Mouse (Mus musculus): Measurements from ENCODE around the gene Ric8b. TPM values are rescaled to one million over a fixed set of nuclear protein-coding genes. Genes with fewer than 3 reads are reported as not detected.

Gene Ric8b
- total and polyA plus RNA-seq, 3 experiments, result 20.5 to 42.1 (median 36.5) TPM

DNA sequence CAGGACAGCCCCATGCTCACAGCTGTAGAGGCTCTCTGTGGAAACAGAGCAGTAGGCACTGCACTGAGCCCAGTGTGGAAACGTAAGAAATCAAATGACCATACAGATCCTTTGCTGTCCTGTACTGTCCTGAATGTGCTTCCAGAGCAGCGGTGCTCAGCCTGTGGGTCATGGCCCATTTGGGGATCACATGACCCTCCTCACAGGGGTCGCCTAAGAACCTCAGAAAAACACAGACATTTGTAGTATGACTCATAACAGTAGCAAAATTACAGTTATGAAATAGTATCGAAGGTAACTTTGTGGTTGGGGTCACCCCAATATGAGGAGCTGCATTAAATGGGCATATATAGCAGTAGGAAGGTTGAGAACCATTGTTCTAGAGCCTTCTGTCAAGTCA, 11.0 kb downstream of the Ric8b start:
- WGBS, result 88% methylated on average over 4 of the region's 4 CpGs
- H3K27me3 ChIP-seq (ENCODE audit: control insufficient read depth, insufficient read depth, low read length), result no peaks in the 10 kb centered on the region
- intact Hi-C loops (cut with DNase I), result no loop called here

DNA sequence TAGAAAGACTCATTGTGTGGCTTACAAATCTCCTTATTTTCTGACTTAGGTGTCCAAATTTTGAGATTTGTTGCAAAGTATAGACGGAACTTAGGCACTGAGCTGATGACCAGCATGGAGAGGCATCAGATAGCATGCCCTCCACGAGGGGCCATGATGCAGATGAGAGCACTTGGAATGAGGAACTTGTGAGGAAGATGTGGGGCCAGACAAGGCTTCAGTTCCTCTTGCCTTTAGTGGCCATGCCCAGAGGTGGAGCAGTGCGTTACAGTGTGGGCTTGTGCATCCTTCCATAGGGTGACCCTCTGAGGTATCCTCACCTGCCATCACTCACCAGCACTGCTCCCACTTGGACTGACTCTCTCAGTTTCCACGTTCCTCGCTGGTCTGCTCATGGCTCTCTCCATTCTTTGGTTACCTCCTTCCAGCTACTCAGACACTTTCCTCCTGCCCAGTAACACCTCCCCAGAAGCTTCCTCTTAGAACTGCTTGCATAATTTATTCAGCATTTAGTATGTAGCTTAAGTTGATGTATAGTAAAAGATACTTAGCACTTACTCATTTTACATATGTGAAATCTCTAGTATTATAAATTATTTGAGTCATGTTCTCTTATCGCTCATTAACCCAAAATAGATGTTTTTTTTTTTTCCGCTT, 18.3 kb downstream of the Ric8b start:
- TF ChIP-seq EP300 (IDR thresholded peaks at IDR 0.05; ENCODE audit: insufficient read depth, low read depth, low read length) (no peak), CTCF (IDR thresholded peaks at IDR 0.05) (no peak), POLR2A (IDR thresholded peaks at IDR 0.05; ENCODE audit: insufficient read depth, low read depth, low read length) (no peak)
- Histone ChIP-seq H3K79me2 (replicated peaks; ENCODE audit: control insufficient read depth, insufficient read depth, low read length) (peaks cover 5% of the 10 kb centered on the region), H3K4me1 (ENCODE audit: control insufficient read depth, insufficient read depth, low read length) (peaks cover 11% of the 10 kb centered on the region), H3K27ac (peak overlapping the region; percentile 40), H3K27me3 (ENCODE audit: control insufficient read depth, insufficient read depth, low read length) (no peaks in the 10 kb centered on the region), H3K4me3 (no peak overlapping the region), H3K36me3 (ENCODE audit: control insufficient read depth, insufficient read depth, low read length) (peaks cover 19% of the 10 kb centered on the region), H3K9ac (ENCODE audit: low read depth, low read length) (no peak overlapping the region)
- intact Hi-C loops (cut with DNase I), result no loop called here
- 81% methylated on average over 7 of the region's 7 CpGs for WGBS
- peak in 1 of 2 experiments; percentile 24 for DNase-seq

More for the DNA sequence above, 11.0 kb downstream of the Ric8b start:
- no peak for DNase-seq
- no peak overlapping the region for H3K27ac ChIP-seq
- peaks cover 9% of the 10 kb centered on the region for H3K79me2 ChIP-seq (replicated peaks; ENCODE audit: control insufficient read depth, insufficient read depth, low read length)
- H3K36me3 ChIP-seq (ENCODE audit: control insufficient read depth, insufficient read depth, low read length), result peaks cover 10% of the 10 kb centered on the region
- peaks cover 9% of the 10 kb centered on the region for H3K4me1 ChIP-seq (ENCODE audit: control insufficient read depth, insufficient read depth, low read length)
- TF ChIP-seq EP300 (IDR thresholded peaks at IDR 0.05; ENCODE audit: insufficient read depth, low read depth, low read length) (no peak), POLR2A (IDR thresholded peaks at IDR 0.05; ENCODE audit: insufficient read depth, low read depth, low read length) (no peak), CTCF (IDR thresholded peaks at IDR 0.05) (no peak)
- H3K4me3 ChIP-seq, result no peak overlapping the region
- H3K9ac ChIP-seq (ENCODE audit: low read depth, low read length), result no peak overlapping the region

DNA sequence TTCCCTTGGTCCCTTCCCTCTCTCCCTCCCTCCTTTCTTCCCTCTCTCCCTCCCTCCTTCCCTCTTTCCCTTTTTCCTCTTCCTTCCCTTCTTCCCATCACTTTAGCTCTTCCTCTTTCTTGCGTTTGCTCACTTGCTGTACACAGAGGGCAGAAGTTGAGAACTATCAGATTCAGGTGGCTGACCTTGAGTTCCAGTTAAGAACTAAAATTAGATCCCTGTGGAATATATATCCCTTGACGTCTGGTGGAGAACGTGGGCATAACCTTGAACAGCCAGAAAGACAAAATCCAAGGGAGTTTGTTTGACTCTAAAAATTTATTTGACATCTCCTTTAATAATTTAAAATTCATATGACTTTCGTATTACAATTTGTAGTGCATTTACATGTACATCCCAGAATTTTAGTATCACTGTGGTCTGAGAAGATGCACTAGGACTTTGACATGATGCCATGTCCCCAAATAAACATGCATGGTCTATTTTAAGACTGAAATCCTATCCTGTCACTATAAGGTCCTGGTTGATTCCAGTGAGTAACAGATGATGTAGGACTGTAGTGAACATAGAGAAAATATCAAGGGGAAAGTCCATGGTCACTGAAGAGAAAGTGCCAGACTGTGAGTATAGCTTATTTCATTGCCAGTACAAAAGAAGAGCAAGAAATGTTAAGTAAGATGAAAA, 19.6 kb downstream of the Ric8b start:
- no peak for DNase-seq
- Histone ChIP-seq H3K36me3 (ENCODE audit: control insufficient read depth, insufficient read depth, low read length) (peaks cover 19% of the 10 kb centered on the region), H3K4me1 (ENCODE audit: control insufficient read depth, insufficient read depth, low read length) (peaks cover 10% of the 10 kb centered on the region; the same call in 1 of the 2 replicates), H3K4me3 (no peak overlapping the region), H3K27ac (peak overlapping the region; percentile 85), H3K9ac (ENCODE audit: low read depth, low read length) (no peak overlapping the region), H3K27me3 (ENCODE audit: control insufficient read depth, insufficient read depth, low read length) (no peaks in the 10 kb centered on the region), H3K79me2 (replicated peaks; ENCODE audit: control insufficient read depth, insufficient read depth, low read length) (peaks cover 4% of the 10 kb centered on the region)
- no peak for TF ChIP-seq POLR2A (IDR thresholded peaks at IDR 0.05; ENCODE audit: insufficient read depth, low read depth, low read length)
- TF ChIP-seq CTCF (IDR thresholded peaks at IDR 0.05), result no peak
- TF ChIP-seq EP300 (IDR thresholded peaks at IDR 0.05; ENCODE audit: insufficient read depth, low read depth, low read length), result no peak
- WGBS, result 40% methylated on average over 4 of the region's 4 CpGs
- intact Hi-C loops (cut with DNase I), result no loop called here

DNA sequence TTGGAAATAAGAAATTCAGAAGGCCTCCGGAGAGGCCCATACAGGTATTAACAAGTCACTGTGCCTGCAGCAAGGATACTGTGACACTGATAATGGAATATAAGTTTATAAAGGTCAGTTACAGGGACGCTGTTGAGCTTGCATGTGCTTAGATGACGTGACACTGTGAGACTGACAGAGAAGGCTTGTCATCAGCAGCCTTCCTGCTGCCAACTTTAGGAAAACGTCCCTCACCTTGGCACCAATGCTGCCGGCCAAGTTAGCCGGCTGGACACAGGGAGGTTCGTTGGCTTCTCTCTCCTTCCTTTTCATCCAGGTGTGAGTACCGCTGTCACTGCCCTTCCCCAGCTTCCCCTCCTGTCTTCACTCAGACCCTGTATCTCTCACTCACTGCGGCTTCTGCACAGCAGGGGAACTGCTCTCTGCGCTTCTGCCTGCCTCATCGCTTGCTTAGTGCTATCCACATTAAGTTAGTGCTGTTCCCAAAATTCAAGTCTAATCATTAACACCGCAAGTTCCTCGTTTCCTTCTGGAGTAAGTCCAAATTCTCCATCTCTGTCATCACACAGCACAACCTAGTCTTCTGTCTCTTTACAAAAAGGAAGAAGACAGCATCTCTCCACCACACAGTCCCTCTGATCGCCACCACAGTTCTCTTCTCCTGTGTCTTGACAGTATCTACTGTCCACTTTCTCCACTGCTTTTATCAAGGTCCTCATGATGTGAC, 20.8 kb downstream of the Ric8b start:
- intact Hi-C loops (cut with DNase I), result no loop called here
- Histone ChIP-seq H3K27me3 (ENCODE audit: control insufficient read depth, insufficient read depth, low read length) (no peaks in the 10 kb centered on the region), H3K27ac (peak overlapping the region; percentile 85), H3K4me1 (ENCODE audit: control insufficient read depth, insufficient read depth, low read length) (peaks cover 10% of the 10 kb centered on the region; the same call in 1 of the 2 replicates), H3K79me2 (replicated peaks; ENCODE audit: control insufficient read depth, insufficient read depth, low read length) (peaks cover 4% of the 10 kb centered on the region), H3K9ac (ENCODE audit: low read depth, low read length) (peak overlapping the region; percentile 79), H3K4me3 (no peak overlapping the region), H3K36me3 (ENCODE audit: control insufficient read depth, insufficient read depth, low read length) (peaks cover 19% of the 10 kb centered on the region)
- WGBS, result 50% methylated on average over 14 of the region's 14 CpGs
- peak in 1 of 2 experiments; percentile 47 for DNase-seq
- TF ChIP-seq POLR2A (IDR thresholded peaks at IDR 0.05; ENCODE audit: insufficient read depth, low read depth, low read length) (0 out of 2 replicates have a peak, but pooled peaks have one; percentile 16), CTCF (IDR thresholded peaks at IDR 0.05) (no peak), EP300 (IDR thresholded peaks at IDR 0.05; ENCODE audit: insufficient read depth, low read depth, low read length) (no peak)

DNA sequence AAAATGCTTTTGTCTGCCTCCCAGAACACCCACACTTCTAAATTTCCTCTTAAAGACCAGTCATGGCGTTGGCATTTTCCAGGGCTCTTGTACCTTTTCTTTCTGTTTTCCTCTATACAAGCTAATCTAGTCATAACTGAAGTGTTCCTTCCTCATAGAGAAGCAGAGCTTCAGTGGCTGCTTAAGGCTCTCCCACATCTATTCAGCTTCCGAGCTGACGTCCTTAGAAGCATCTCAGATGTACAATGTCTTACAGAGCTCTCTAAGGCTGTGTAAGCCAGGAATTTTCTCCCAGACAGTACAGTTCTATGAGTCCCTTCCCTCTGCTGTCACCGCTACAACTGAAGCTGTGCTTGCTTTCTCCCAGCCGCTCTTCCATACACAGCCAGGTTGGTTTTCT, 21.5 kb downstream of the Ric8b start:
- no peak for DNase-seq
- no peak for TF ChIP-seq CTCF (IDR thresholded peaks at IDR 0.05)
- no peak for TF ChIP-seq EP300 (IDR thresholded peaks at IDR 0.05; ENCODE audit: insufficient read depth, low read depth, low read length)
- TF ChIP-seq POLR2A (IDR thresholded peaks at IDR 0.05; ENCODE audit: insufficient read depth, low read depth, low read length), result no peak
- Histone ChIP-seq H3K4me1 (ENCODE audit: control insufficient read depth, insufficient read depth, low read length) (peaks cover 10% of the 10 kb centered on the region; the same call in 1 of the 2 replicates), H3K27me3 (ENCODE audit: control insufficient read depth, insufficient read depth, low read length) (no peaks in the 10 kb centered on the region), H3K79me2 (replicated peaks; ENCODE audit: control insufficient read depth, insufficient read depth, low read length) (peaks cover 5% of the 10 kb centered on the region), H3K9ac (ENCODE audit: low read depth, low read length) (no peak overlapping the region), H3K27ac (peak overlapping the region; percentile 85; the same call in 1 of the 2 replicates), H3K36me3 (ENCODE audit: control insufficient read depth, insufficient read depth, low read length) (peaks cover 19% of the 10 kb centered on the region), H3K4me3 (no peak overlapping the region)
- 80% methylated on average over 5 of the region's 5 CpGs for WGBS
- intact Hi-C loops (cut with DNase I), result no loop called here

Measured in heart, adult 2 months (tissue).